Mouse (Mus musculus): ENCODE data around the gene Golga5. TPM values are rescaled to one million over a fixed set of nuclear protein-coding genes. Genes with fewer than 3 reads are reported as not detected.
"Not testable (repeated sequence)": the region's sequence is repeated elsewhere in the genome, so short reads cannot be mapped to it uniquely, and the experiment has no call there.

Golga5 gene
- polyA plus RNA-seq, 1 experiment from 2014 or later = 26.5 TPM

DNA sequence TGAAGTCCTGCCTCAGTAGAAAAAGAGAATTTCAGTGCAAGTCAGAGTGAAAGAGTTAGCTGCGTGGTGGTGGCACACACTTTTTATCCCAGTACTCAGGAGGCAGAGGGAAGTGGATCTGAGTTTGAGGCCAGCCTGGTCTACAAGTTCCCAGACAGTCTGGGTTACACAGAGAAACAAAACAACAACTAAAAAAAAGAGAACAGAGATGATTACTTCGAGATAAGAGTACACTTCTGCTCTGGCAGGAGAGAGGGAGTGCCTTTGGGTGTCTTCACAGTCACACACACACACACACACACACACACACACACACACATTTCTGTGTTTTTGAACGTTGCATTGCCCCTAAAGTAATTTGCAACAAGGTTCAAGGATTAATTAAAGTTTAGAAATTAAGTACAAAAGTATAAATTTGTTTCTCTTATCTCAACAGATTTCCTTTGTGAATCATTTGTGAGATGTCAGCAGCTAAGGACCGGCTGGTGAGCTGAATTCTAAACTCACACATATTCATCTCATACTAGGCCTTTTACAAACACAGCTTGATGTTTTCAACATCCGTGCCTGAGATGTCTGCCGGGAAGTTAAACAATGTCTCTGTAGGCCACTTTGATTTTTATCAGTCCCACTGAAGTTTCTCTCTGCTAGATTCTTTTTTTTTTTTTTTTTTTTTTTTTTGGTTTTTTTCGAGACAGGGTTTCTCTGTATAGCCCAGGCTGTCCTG, 12.3 kb upstream of the Golga5 start:
- Histone ChIP-seq H3K4me1 (replicated peaks) (no peaks in the 10 kb centered on the region), H3K36me3 (no peaks in the 10 kb centered on the region), H3K9me3 (no peaks in the 10 kb centered on the region), H3K4me3 (no peak overlapping the region), H3K27ac (no peak overlapping the region), H3K27me3 (ENCODE audit: insufficient read depth, poor library complexity, severe bottlenecking) (no peaks in the 10 kb centered on the region)
- no peak for DNase-seq (ENCODE audit: low spot score)
- 81% methylated on average over 7 of the region's 7 CpGs for WGBS

DNA sequence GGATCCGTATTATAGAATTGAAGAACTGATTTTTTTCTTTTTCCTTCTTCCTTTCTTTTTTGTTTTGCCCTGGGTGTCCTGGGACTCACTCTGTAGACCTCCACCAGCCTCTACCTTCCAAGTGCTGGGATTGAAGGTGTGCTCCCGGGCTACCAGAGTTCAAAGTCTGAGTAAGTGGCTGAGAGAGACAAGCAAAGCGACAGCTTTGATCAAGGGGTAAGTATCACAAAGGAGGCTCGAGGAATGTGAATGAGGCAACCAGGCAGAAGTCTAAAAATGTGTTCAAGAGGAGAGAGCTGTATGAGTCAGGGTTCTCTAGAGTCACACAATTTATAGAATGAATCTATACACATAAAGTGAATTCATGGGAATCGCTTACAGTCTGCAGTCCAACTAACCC, 8.9 kb upstream of the Golga5 start:
- 81% methylated on average over 5 of the region's 5 CpGs for whole genome bisulfite sequencing
- H3K27me3 ChIP-seq (ENCODE audit: insufficient read depth, poor library complexity, severe bottlenecking) = no peaks in the 10 kb centered on the region
- H3K27ac ChIP-seq = no peak overlapping the region
- H3K9me3 ChIP-seq = no peaks in the 10 kb centered on the region
- H3K4me3 ChIP-seq = no peak overlapping the region
- DNase-seq (ENCODE audit: low spot score) = no peak
- H3K36me3 ChIP-seq = no peaks in the 10 kb centered on the region
- no peaks in the 10 kb centered on the region for H3K4me1 ChIP-seq (replicated peaks)

DNA sequence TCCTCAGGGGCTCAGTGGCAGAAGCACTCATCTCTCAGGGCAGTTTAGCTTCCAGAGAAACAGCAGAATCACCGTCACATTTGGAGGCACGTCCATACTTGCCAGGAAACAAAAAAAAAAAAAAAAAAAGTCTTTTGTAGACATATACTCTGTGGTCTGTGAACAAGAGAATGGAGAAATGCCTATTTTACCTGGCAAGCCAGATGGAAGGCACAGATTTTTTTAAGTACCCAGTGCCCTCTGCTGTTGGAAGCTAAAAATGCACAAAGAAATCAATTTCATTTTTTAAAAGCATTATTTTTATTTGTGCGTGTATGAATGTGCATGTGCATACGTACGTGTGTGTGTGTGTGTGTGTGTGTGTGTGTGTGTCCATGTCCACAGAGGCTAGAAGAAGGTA, 7.8 kb upstream of the Golga5 start:
- no peak for DNase-seq (ENCODE audit: low spot score)
- no peaks in the 10 kb centered on the region for H3K4me1 ChIP-seq (replicated peaks)
- H3K9me3 ChIP-seq = no peaks in the 10 kb centered on the region
- H3K36me3 ChIP-seq = no peaks in the 10 kb centered on the region
- H3K4me3 ChIP-seq = no peak overlapping the region
- no peak overlapping the region for H3K27ac ChIP-seq
- H3K27me3 ChIP-seq (ENCODE audit: insufficient read depth, poor library complexity, severe bottlenecking) = no peaks in the 10 kb centered on the region
- WGBS = 73% methylated on average over 5 of the region's 5 CpGs

DNA sequence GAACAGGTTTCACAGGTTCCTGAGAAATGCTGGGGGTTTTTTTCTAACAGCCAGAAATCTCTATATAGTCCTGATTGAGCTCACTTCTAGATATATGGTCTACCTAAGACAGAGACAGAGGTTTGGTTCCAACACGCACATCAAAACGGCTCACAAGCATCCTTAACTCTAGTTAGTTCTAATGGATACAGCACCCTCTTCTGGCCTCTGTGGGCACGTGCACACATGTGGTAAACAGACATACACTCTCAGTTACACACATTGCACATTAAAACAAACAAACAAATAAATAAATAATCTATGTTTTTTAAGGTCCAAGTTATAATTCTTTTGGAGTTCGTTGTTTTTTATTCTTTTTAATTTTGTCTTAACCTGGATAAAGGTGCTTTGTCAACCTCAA, 4.3 kb upstream of the Golga5 start:
- WGBS = 66% methylated on average over 4 of the region's 4 CpGs
- no peak overlapping the region for H3K27ac ChIP-seq
- no peak overlapping the region for H3K4me3 ChIP-seq
- no peak for DNase-seq (ENCODE audit: low spot score)
- no peaks in the 10 kb centered on the region for H3K9me3 ChIP-seq
- peaks cover 3% of the 10 kb centered on the region for H3K4me1 ChIP-seq (replicated peaks)
- H3K27me3 ChIP-seq (ENCODE audit: insufficient read depth, poor library complexity, severe bottlenecking) = no peaks in the 10 kb centered on the region
- no peaks in the 10 kb centered on the region for H3K36me3 ChIP-seq

DNA sequence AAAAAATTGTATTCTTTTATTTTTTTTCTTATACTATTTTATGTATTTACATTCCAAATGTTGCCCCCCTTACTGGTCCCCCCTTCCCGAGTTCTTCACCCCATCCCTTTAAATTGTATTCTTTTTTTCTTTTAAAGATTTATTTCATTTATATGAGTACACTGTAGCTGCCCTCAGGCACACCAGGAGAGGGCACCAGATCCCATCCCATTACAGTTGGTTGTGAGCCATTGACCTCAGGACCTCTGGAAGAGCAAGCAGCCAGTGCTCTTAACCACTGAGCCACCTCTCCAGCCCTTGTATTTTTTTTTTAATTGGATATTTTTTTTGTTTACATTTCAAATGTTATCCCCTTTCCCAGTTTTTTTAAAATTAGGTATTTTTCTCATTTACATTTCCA, 799 bp upstream of the Golga5 start:
- no peak overlapping the region for H3K27ac ChIP-seq
- H3K27me3 ChIP-seq (ENCODE audit: insufficient read depth, poor library complexity, severe bottlenecking) = no peaks in the 10 kb centered on the region
- WGBS = 94% methylated on average over 1 of the region's 1 CpGs
- no peak for DNase-seq (ENCODE audit: low spot score)
- H3K36me3 ChIP-seq = peaks cover 12% of the 10 kb centered on the region
- H3K9me3 ChIP-seq = no peaks in the 10 kb centered on the region
- no peak overlapping the region for H3K4me3 ChIP-seq
- peaks cover 10% of the 10 kb centered on the region for H3K4me1 ChIP-seq (replicated peaks)

DNA sequence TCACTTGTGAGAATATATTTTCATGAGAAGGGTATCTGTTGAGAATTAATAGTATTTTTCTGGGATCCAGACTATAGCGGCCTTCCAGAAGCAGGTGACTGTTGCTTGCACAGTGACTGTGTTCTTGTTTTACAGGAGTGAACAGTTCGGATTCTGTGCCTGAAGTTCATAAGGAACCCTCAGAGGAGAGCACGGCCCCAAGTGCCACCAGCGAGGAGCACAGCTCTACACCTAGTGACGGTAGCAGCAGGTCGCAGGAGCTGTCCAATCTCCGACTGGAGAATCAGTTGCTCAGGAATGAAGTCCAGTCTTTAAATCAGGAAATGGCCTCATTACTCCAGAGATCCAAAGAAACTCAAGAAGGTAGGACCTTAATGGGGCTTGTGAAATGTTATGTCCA, 5.5 kb downstream of the Golga5 start:
- Histone ChIP-seq H3K9me3 (no peaks in the 10 kb centered on the region), H3K36me3 (peaks cover 68% of the 10 kb centered on the region), H3K4me1 (replicated peaks) (peaks cover 9% of the 10 kb centered on the region), H3K27ac (no peak overlapping the region), H3K4me3 (no peak overlapping the region), H3K27me3 (ENCODE audit: insufficient read depth, poor library complexity, severe bottlenecking) (no peaks in the 10 kb centered on the region)
- WGBS = 89% methylated on average over 7 of the region's 7 CpGs
- DNase-seq (ENCODE audit: low spot score) = no peak

DNA sequence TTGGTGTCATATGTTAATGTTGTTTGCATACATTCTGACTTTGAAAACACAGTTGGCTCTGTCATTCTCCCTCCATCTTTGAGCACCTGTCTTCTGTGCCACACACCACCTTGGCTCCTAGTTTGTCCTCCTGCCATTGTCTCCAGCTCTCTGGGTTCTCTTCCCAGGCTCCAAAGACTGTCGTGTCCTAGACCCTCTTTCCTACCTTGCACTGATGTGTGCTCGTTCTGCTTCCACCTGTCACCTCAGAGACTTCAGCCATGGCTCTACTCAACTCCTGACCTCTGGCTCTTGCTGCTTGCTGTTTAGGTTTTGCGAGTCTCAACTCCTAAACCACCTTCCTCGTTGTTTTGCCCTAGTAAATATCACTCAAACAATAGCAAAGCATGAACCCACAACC, 11.5 kb downstream of the Golga5 start:
- Histone ChIP-seq H3K4me3 (no peak overlapping the region), H3K27me3 (ENCODE audit: insufficient read depth, poor library complexity, severe bottlenecking) (no peaks in the 10 kb centered on the region), H3K4me1 (replicated peaks) (no peaks in the 10 kb centered on the region), H3K9me3 (no peaks in the 10 kb centered on the region), H3K36me3 (peaks cover 90% of the 10 kb centered on the region), H3K27ac (no peak overlapping the region)
- WGBS = 87% methylated on average over 4 of the region's 4 CpGs
- no peak for DNase-seq (ENCODE audit: low spot score)

DNA sequence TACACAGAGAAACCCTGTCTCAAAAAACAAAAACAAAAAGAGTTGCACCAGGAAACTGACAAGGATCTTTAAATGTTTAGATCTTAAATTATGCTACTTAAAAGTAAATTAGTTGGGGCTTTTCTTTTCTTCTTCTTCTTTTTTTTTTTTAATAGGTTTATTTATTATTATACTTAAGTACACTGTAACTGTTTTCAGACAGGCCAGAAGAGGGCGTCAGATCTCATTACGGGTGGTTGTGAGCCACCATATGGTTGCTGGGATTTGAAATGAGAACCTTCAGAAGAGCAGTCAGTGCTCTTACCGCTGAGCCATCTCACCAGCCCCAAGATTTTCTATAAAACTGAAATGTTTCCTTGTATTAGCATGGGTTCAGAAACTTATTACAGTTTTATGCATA, 16.0 kb downstream of the Golga5 start:
- H3K4me3 ChIP-seq = no peak overlapping the region
- H3K9me3 ChIP-seq = no peaks in the 10 kb centered on the region
- 69% methylated on average over 3 of the region's 3 CpGs for WGBS
- no peak overlapping the region for H3K27ac ChIP-seq
- H3K27me3 ChIP-seq (ENCODE audit: insufficient read depth, poor library complexity, severe bottlenecking) = no peaks in the 10 kb centered on the region
- no peak for DNase-seq (ENCODE audit: low spot score)
- peaks cover 93% of the 10 kb centered on the region for H3K36me3 ChIP-seq
- no peaks in the 10 kb centered on the region for H3K4me1 ChIP-seq (replicated peaks)

DNA sequence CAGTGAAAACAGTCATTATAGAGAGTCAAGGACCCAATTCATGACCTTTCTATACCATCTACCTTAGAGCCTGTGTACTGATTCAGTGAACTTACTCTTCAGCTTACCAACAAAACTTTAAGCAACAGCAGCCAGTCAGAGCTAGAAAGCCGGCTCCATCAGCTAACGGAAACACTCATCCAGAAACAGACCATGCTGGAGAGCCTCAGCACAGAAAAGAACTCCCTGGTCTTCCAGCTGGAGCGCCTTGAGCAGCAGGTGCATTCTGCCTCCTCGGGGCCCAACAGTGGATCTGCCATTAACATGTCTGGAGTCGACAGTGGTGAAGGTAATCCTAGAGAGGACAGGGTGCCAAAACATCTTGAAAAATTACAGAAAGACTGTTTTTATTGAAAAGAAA, 23.0 kb downstream of the Golga5 start:
- Histone ChIP-seq H3K4me3 (no peak overlapping the region), H3K36me3 (peaks cover 89% of the 10 kb centered on the region)

DNA sequence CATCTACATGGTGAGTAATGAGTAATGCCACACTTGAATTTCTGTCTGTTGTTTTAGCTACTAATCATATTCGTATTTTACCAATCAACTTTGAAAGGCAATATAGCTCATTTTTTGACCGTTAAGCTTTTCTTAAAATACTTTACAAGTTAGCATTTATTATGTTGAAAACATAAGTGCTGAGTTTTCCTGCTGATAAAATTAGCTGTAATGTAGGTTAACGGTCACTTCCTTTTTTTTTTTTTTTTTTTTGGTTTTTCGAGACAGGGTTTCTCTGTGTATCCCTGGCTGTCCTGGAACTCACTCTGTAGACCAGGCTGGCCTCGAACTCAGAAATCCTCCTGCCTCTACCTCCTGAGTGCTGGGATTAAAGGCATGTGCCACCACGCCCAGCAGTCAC, 26.8 kb downstream of the Golga5 start:
- H3K27ac ChIP-seq; DNase-seq (ENCODE audit: low spot score); H3K4me1 ChIP-seq (replicated peaks); H3K27me3 ChIP-seq (ENCODE audit: insufficient read depth, poor library complexity, severe bottlenecking); H3K4me3 ChIP-seq; H3K9me3 ChIP-seq: not testable (repeated sequence)
- peaks cover 77% of the 10 kb centered on the region for H3K36me3 ChIP-seq
- WGBS = 89% methylated on average over 6 of the region's 6 CpGs

More for the DNA sequence above, 23.0 kb downstream of the Golga5 start:
- Histone ChIP-seq H3K27ac (no peak overlapping the region), H3K27me3 (ENCODE audit: insufficient read depth, poor library complexity, severe bottlenecking) (no peaks in the 10 kb centered on the region), H3K4me1 (replicated peaks) (no peaks in the 10 kb centered on the region), H3K9me3 (no peaks in the 10 kb centered on the region)
- WGBS = 94% methylated on average over 5 of the region's 5 CpGs
- DNase-seq (ENCODE audit: low spot score) = no peak

DNA sequence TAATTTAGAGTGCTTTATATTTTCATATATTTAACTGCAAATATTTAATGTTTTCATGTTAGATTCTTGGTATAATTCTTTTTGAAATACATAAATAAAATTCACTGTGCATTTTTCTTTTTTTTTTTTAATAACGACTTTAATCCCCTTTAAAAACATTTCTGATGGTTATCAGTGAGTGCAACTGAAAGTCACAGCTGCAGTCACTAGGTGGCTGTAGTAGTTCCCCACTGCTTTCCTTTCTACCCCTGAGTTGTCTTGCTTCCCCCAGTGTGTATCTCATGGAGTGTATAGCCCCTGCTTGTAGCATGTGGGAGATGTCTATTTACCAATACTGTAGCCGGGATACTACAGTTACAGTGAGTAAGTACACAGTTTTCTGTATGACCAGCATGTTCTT, 29.0 kb downstream of the Golga5 start:
- no peaks in the 10 kb centered on the region for H3K4me1 ChIP-seq (replicated peaks)
- H3K27ac ChIP-seq = no peak overlapping the region
- peaks cover 58% of the 10 kb centered on the region for H3K36me3 ChIP-seq
- WGBS = 93% methylated on average over 2 of the region's 2 CpGs
- H3K9me3 ChIP-seq = no peaks in the 10 kb centered on the region
- no peak overlapping the region for H3K4me3 ChIP-seq
- no peak for DNase-seq (ENCODE audit: low spot score)
- no peaks in the 10 kb centered on the region for H3K27me3 ChIP-seq (ENCODE audit: insufficient read depth, poor library complexity, severe bottlenecking)

DNA sequence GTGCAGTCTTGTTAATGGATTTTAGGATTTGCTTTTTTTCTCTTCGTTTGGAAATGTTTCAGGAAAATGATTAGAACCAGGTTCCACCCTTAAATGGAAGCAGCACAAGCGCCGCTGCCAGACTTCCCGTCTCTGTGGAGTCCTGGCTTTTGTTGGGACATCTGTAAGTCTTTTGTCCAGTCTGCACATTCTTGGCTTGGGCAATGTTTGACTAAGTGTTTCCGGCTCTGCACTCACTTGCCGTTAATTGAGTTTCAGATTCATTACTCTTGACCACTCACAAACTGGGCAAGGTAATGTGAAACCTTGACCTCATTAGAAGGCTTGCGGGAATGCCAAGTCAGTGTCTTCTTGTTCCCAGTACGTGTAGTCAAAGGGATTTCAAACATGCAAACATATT, 29.8 kb downstream of the Golga5 start:
- WGBS = 75% methylated on average over 8 of the region's 8 CpGs
- no peaks in the 10 kb centered on the region for H3K27me3 ChIP-seq (ENCODE audit: insufficient read depth, poor library complexity, severe bottlenecking)
- DNase-seq (ENCODE audit: low spot score) = no peak
- no peak overlapping the region for H3K27ac ChIP-seq
- no peaks in the 10 kb centered on the region for H3K4me1 ChIP-seq (replicated peaks)
- no peaks in the 10 kb centered on the region for H3K9me3 ChIP-seq
- no peak overlapping the region for H3K4me3 ChIP-seq
- H3K36me3 ChIP-seq = peaks cover 50% of the 10 kb centered on the region

DNA sequence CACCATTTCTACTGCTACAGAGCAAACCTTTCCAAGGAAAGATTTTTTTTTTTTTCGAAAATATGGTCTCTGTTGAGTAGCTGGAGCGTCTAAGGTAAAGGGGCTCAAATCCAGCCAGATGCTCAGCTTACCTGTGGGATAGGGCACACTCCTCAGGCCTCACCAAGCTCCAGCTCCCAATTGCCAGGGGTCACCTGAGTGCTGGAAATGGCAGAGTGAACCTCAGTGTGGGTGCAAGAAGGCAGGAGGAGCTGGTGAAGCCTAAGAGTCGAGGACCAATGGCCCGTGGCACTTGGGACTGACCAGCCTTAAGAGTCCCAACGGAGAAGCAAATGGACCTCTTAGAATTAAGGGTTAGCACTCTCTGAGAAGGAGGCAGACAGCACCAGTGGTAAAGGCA, 30.3 kb downstream of the Golga5 start:
- no peaks in the 10 kb centered on the region for H3K9me3 ChIP-seq
- H3K36me3 ChIP-seq = peaks cover 45% of the 10 kb centered on the region
- DNase-seq (ENCODE audit: low spot score) = no peak
- H3K4me1 ChIP-seq (replicated peaks) = no peaks in the 10 kb centered on the region
- no peak overlapping the region for H3K4me3 ChIP-seq
- no peaks in the 10 kb centered on the region for H3K27me3 ChIP-seq (ENCODE audit: insufficient read depth, poor library complexity, severe bottlenecking)
- no peak overlapping the region for H3K27ac ChIP-seq
- WGBS = 90% methylated on average over 5 of the region's 5 CpGs

DNA sequence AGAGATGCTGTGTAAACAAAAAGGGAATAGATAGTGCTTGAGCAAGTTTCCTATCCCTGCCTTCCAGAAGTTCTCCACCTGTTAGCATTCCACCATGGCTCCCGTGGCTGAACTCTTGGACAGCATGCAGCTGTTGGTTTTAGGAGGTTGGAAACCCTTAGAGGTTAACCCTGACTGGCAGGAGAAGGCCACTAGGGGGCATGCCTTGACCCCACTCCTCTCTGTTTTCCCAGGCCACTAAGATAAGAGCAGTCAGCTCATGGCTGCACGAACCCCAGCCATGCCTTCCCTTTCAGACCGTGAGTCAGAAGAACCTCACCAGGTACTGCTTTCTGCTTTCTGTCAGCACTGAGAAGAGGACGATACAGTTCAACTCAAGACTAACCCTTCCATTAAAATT, 30.8 kb downstream of the Golga5 start:
- Histone ChIP-seq H3K9me3 (no peaks in the 10 kb centered on the region), H3K27ac (no peak overlapping the region), H3K4me3 (no peak overlapping the region), H3K36me3 (peaks cover 41% of the 10 kb centered on the region), H3K27me3 (ENCODE audit: insufficient read depth, poor library complexity, severe bottlenecking) (no peaks in the 10 kb centered on the region), H3K4me1 (replicated peaks) (no peaks in the 10 kb centered on the region)
- WGBS = 73% methylated on average over 4 of the region's 4 CpGs
- DNase-seq (ENCODE audit: low spot score) = no peak

All from hindbrain, embryonic 10.5 days (tissue).